Mouse (Mus musculus): ENCODE results near the gene Vmn2r115. TPM values are rescaled to one million over a fixed set of nuclear protein-coding genes. Genes with fewer than 3 reads are reported as not detected.

The Vmn2r115 gene
- not detected for polyA plus RNA-seq (2014; fragmentation: Illumina TruSeq; extraction: RNeasy Lipid Tissue Mini Kit (QIAGEN cat#74804); ENCODE audit: low read depth, low replicate concordance)

GRCm38 (mm10) chr17:23343441-23343840, at the start of gene Vmn2r115:
TSS of gene Vmn2r115 (plus strand) at chr17:23343741.

GRCm38 (mm10) chr17:23312437-23312836, 31.1 kb upstream of the Vmn2r115 start, which contains the start of gene Vmn2r114:
TSS of gene Vmn2r114 (minus strand) at chr17:23312537.

GRCm38 (mm10) chr17:23384304-23384703, 40.8 kb downstream of the Vmn2r115 start, which contains the start of gene Vmn2r116:
TSS of gene Vmn2r116 (plus strand) at chr17:23384604.

Other genes with a start within 250 kb of the Vmn2r115 start
- 10.4 TPM for gene Zfp40, start 150.5 kb upstream of the Vmn2r115 start, polyA plus RNA-seq (2014; fragmentation: Illumina TruSeq; extraction: RNeasy Lipid Tissue Mini Kit (QIAGEN cat#74804); ENCODE audit: low read depth, low replicate concordance)
- gene Vmn2r114, start 31.2 kb upstream of the Vmn2r115 start, polyA plus RNA-seq (2014; fragmentation: Illumina TruSeq; extraction: RNeasy Lipid Tissue Mini Kit (QIAGEN cat#74804); ENCODE audit: low read depth, low replicate concordance): not detected
- gene Vmn2r116, start 40.9 kb downstream of the Vmn2r115 start, polyA plus RNA-seq (2014; fragmentation: Illumina TruSeq; extraction: RNeasy Lipid Tissue Mini Kit (QIAGEN cat#74804); ENCODE audit: low read depth, low replicate concordance): not detected
- not detected for gene Vmn2r117, start 136.0 kb downstream of the Vmn2r115 start, polyA plus RNA-seq (2014; fragmentation: Illumina TruSeq; extraction: RNeasy Lipid Tissue Mini Kit (QIAGEN cat#74804); ENCODE audit: low read depth, low replicate concordance)
- 9.9 TPM for gene Zfp213, start 220.5 kb downstream of the Vmn2r115 start, polyA plus RNA-seq (2014; fragmentation: Illumina TruSeq; extraction: RNeasy Lipid Tissue Mini Kit (QIAGEN cat#74804); ENCODE audit: low read depth, low replicate concordance)

Data from adipose tissue, adult 10 weeks (tissue).